Mouse (Mus musculus) ovary, postnatal 36 days (tissue): ENCODE measurements at regions not wholly inside any gene's neighbourhood (a gene's known extent, or its start where the extent isn't known, plus 50 kb on each side); places are given as distances from the start of the nearest gene placed in this dataset.
"Not testable (repeated sequence)": the region's sequence is repeated elsewhere in the genome, so short reads cannot be mapped to it uniquely, and the experiment has no call there.

Experiments used
- DNase-seq: peaks from one replicate; pipeline ENCODE4 v3.0.0; 2022; ENCODE audit warnings: low spot score, mixed read lengths

- no peak for DNase-seq
These were observed 289.8 kb upstream of the Ift57 start for GRCm38 (mm10) chr16:49409235-49409634.

- DNase-seq: no peak
These were observed 268.7 kb upstream of the Ift57 start for GRCm38 (mm10) chr16:49430296-49430695.

- no peak for DNase-seq
These were observed 267.1 kb upstream of the Ift57 start for GRCm38 (mm10) chr16:49431902-49432301.

GRCm38 (mm10) chr16:49441225-49441624 is 257.8 kb upstream of the Ift57 start:
- no peak for DNase-seq

GRCm38 (mm10) chr16:49447356-49447755 is 251.7 kb upstream of the Ift57 start:
- not testable (repeated sequence) for DNase-seq

GRCm38 (mm10) chr16:49493881-49494280 is 205.2 kb upstream of the Ift57 start:
- DNase-seq: no peak

- no peak for DNase-seq
These were observed 201.5 kb upstream of the Ift57 start for GRCm38 (mm10) chr16:49497521-49498010.

GRCm38 (mm10) chr16:49500818-49501217 is 198.2 kb upstream of the Ift57 start:
- no peak for DNase-seq

- no peak for DNase-seq
These were observed 195.1 kb upstream of the Ift57 start for GRCm38 (mm10) chr16:49503897-49504413.

- no peak for DNase-seq
These were observed 194.4 kb upstream of the Ift57 start for GRCm38 (mm10) chr16:49504669-49505068.

GRCm38 (mm10) chr16:49505271-49505670 is 193.8 kb upstream of the Ift57 start:
- no peak for DNase-seq

GRCm38 (mm10) chr16:49518844-49519243 is 180.2 kb upstream of the Ift57 start:
- DNase-seq: no peak

GRCm38 (mm10) chr16:49520411-49520810 is 178.6 kb upstream of the Ift57 start:
- DNase-seq: no peak

- DNase-seq: no peak
These were observed 177.3 kb upstream of the Ift57 start for GRCm38 (mm10) chr16:49521685-49522084.

- no peak for DNase-seq
These were observed 176.5 kb upstream of the Ift57 start for GRCm38 (mm10) chr16:49522576-49522975.

- DNase-seq: not testable (repeated sequence)
These were observed 170.4 kb upstream of the Ift57 start for GRCm38 (mm10) chr16:49528618-49529017.

- no peak for DNase-seq
These were observed 170.0 kb upstream of the Ift57 start for GRCm38 (mm10) chr16:49529060-49529459.

- no peak for DNase-seq
These were observed 169.0 kb upstream of the Ift57 start for GRCm38 (mm10) chr16:49530051-49530450.

- DNase-seq: no peak
These were observed 166.9 kb upstream of the Ift57 start for GRCm38 (mm10) chr16:49532071-49532686.

GRCm38 (mm10) chr16:49533498-49533998 is 165.5 kb upstream of the Ift57 start:
- no peak for DNase-seq

GRCm38 (mm10) chr16:49550231-49550630 is 148.8 kb upstream of the Ift57 start:
- DNase-seq: no peak

GRCm38 (mm10) chr16:49570031-49570430 is 129.0 kb upstream of the Ift57 start:
- no peak for DNase-seq

- DNase-seq: no peak
These were observed 126.4 kb upstream of the Ift57 start for GRCm38 (mm10) chr16:49572485-49573170.
